Mouse (Mus musculus) stomach, postnatal 0 days (tissue): Measurements from ENCODE around the gene Dlat.

Source experiments
- CTCF ChIP-seq: IDR thresholded peaks from 2 replicates; pipeline ENCODE4 v1.5.1; 2016; ENCODE audit warnings: antibody characterized with exemption, low read depth, mild to moderate bottlenecking, moderate library complexity
- EP300 ChIP-seq: optimal IDR thresholded peaks from 2 replicates; pipeline ENCODE3; 2016; ENCODE audit warnings: antibody characterized with exemption

GRCm38 (mm10) chr9:50634270-50634669 lies 25.3 kb downstream of the Dlat start:
- TF ChIP-seq CTCF: no peak
- no peak for TF ChIP-seq EP300
